Mouse (Mus musculus): ENCODE measurements at regions not wholly inside any gene's neighbourhood (a gene's known extent, or its start where the extent isn't known, plus 50 kb on each side); places are given as distances from the start of the nearest gene placed in this dataset.

GRCm38 (mm10) chr1:164571496-164572078, 113.4 kb upstream of the Atp1b1 start:
- 72% methylated on average over 5 of the region's 5 CpGs for WGBS
- H3K4me2 ChIP-seq = no peak overlapping the region
- no peak overlapping the region for H3K27ac ChIP-seq
- H3K9me3 ChIP-seq = no peaks in the 10 kb centered on the region
- H3K36me3 ChIP-seq = no peaks in the 10 kb centered on the region
- no peaks in the 10 kb centered on the region for H3K4me1 ChIP-seq
- H3K9ac ChIP-seq = no peak overlapping the region
- H3K4me3 ChIP-seq = no peak overlapping the region
- no peak for ATAC-seq (ENCODE audit: borderline replicate concordance, extremely low read depth, low FRiP score, low TSS enrichment)
- no peaks in the 10 kb centered on the region for H3K27me3 ChIP-seq

GRCm38 (mm10) chr1:164564847-164565246, 106.7 kb upstream of the Atp1b1 start:
- no peak overlapping the region for H3K4me2 ChIP-seq
- no peaks in the 10 kb centered on the region for H3K4me1 ChIP-seq
- no peaks in the 10 kb centered on the region for H3K27me3 ChIP-seq
- H3K4me3 ChIP-seq = no peak overlapping the region
- H3K36me3 ChIP-seq = no peaks in the 10 kb centered on the region
- ATAC-seq (ENCODE audit: borderline replicate concordance, extremely low read depth, low FRiP score, low TSS enrichment) = no peak
- no peak overlapping the region for H3K9ac ChIP-seq
- H3K9me3 ChIP-seq = no peaks in the 10 kb centered on the region
- 86% methylated on average over 6 of the region's 6 CpGs for WGBS
- no peak overlapping the region for H3K27ac ChIP-seq

GRCm38 (mm10) chr1:164559546-164560228, 101.5 kb upstream of the Atp1b1 start:
- Histone ChIP-seq H3K9me3 (no peaks in the 10 kb centered on the region), H3K27ac (no peak overlapping the region), H3K4me1 (no peaks in the 10 kb centered on the region), H3K27me3 (no peaks in the 10 kb centered on the region), H3K9ac (no peak overlapping the region), H3K36me3 (no peaks in the 10 kb centered on the region), H3K4me3 (no peak overlapping the region), H3K4me2 (no peak overlapping the region)
- ATAC-seq (ENCODE audit: borderline replicate concordance, extremely low read depth, low FRiP score, low TSS enrichment) = no peak
- WGBS = 84% methylated on average over 4 of the region's 4 CpGs

GRCm38 (mm10) chr1:164552658-164553057, 94.5 kb upstream of the Atp1b1 start:
- Histone ChIP-seq H3K4me3 (no peak overlapping the region), H3K9me3 (no peaks in the 10 kb centered on the region), H3K36me3 (no peaks in the 10 kb centered on the region), H3K9ac (no peak overlapping the region), H3K27me3 (no peaks in the 10 kb centered on the region), H3K4me1 (no peaks in the 10 kb centered on the region), H3K27ac (no peak overlapping the region), H3K4me2 (no peak overlapping the region)
- WGBS = 12% methylated on average over 4 of the region's 4 CpGs
- no peak for ATAC-seq (ENCODE audit: borderline replicate concordance, extremely low read depth, low FRiP score, low TSS enrichment)

- Histone ChIP-seq H3K27ac (no peak overlapping the region), H3K9ac (no peak overlapping the region), H3K4me1 (no peaks in the 10 kb centered on the region), H3K9me3 (no peaks in the 10 kb centered on the region), H3K4me2 (no peak overlapping the region), H3K27me3 (no peaks in the 10 kb centered on the region), H3K4me3 (no peak overlapping the region), H3K36me3 (no peaks in the 10 kb centered on the region)
- ATAC-seq (ENCODE audit: borderline replicate concordance, extremely low read depth, low FRiP score, low TSS enrichment) = no peak
- WGBS = 63% methylated on average over 2 of the region's 2 CpGs
Observed at GRCm38 (mm10) chr1:164551019-164551418, 92.9 kb upstream of the Atp1b1 start.

GRCm38 (mm10) chr1:164550596-164550995, 92.4 kb upstream of the Atp1b1 start:
- Histone ChIP-seq H3K9ac (no peak overlapping the region), H3K4me2 (no peak overlapping the region)
- ATAC-seq (ENCODE audit: borderline replicate concordance, extremely low read depth, low FRiP score, low TSS enrichment) = no peak

GRCm38 (mm10) chr1:164548071-164548470, 89.9 kb upstream of the Atp1b1 start:
- Histone ChIP-seq H3K9ac (no peak overlapping the region), H3K9me3 (no peaks in the 10 kb centered on the region), H3K27me3 (no peaks in the 10 kb centered on the region), H3K4me3 (no peak overlapping the region), H3K36me3 (no peaks in the 10 kb centered on the region), H3K4me1 (0 out of 2 replicates have a peak, but pooled peaks cover 4% of the 10 kb centered on the region), H3K27ac (no peak overlapping the region), H3K4me2 (no peak overlapping the region)
- ATAC-seq (ENCODE audit: borderline replicate concordance, extremely low read depth, low FRiP score, low TSS enrichment) = no peak
- 43% methylated on average over 8 of the region's 8 CpGs for WGBS

More at GRCm38 (mm10) chr1:164550596-164550995, 92.4 kb upstream of the Atp1b1 start:
- Histone ChIP-seq H3K27me3 (no peaks in the 10 kb centered on the region), H3K9me3 (no peaks in the 10 kb centered on the region), H3K27ac (no peak overlapping the region), H3K4me1 (no peaks in the 10 kb centered on the region), H3K4me3 (no peak overlapping the region), H3K36me3 (no peaks in the 10 kb centered on the region)
- 80% methylated on average over 3 of the region's 3 CpGs for WGBS

GRCm38 (mm10) chr1:164545843-164546242, 87.7 kb upstream of the Atp1b1 start:
- Histone ChIP-seq H3K9me3 (no peaks in the 10 kb centered on the region), H3K27me3 (no peaks in the 10 kb centered on the region), H3K4me1 (0 out of 2 replicates have a peak, but pooled peaks cover 4% of the 10 kb centered on the region), H3K4me2 (no peak overlapping the region), H3K4me3 (no peak overlapping the region), H3K36me3 (no peaks in the 10 kb centered on the region), H3K9ac (no peak overlapping the region), H3K27ac (no peak overlapping the region)
- ATAC-seq (ENCODE audit: borderline replicate concordance, extremely low read depth, low FRiP score, low TSS enrichment) = no peak
- WGBS = 61% methylated on average over 4 of the region's 4 CpGs

GRCm38 (mm10) chr1:164543045-164543803, 85.1 kb upstream of the Atp1b1 start:
- 0 out of 2 replicates have a peak, but pooled peaks cover 4% of the 10 kb centered on the region for H3K4me1 ChIP-seq
- H3K9me3 ChIP-seq = no peaks in the 10 kb centered on the region
- no peak overlapping the region for H3K4me2 ChIP-seq
- no peaks in the 10 kb centered on the region for H3K36me3 ChIP-seq
- no peak overlapping the region for H3K27ac ChIP-seq
- H3K27me3 ChIP-seq = no peaks in the 10 kb centered on the region
- no peak for ATAC-seq (ENCODE audit: borderline replicate concordance, extremely low read depth, low FRiP score, low TSS enrichment)
- WGBS = 51% methylated on average over 9 of the region's 9 CpGs
- H3K9ac ChIP-seq = no peak overlapping the region
- H3K4me3 ChIP-seq = no peak overlapping the region

- Histone ChIP-seq H3K27me3 (no peaks in the 10 kb centered on the region), H3K36me3 (no peaks in the 10 kb centered on the region), H3K27ac (no peak overlapping the region), H3K4me2 (no peak overlapping the region), H3K4me1 (0 out of 2 replicates have a peak, but pooled peaks cover 4% of the 10 kb centered on the region), H3K9me3 (no peaks in the 10 kb centered on the region), H3K9ac (no peak overlapping the region), H3K4me3 (no peak overlapping the region)
- 81% methylated on average over 1 of the region's 1 CpGs for WGBS
- ATAC-seq (ENCODE audit: borderline replicate concordance, extremely low read depth, low FRiP score, low TSS enrichment) = no peak
Observed at GRCm38 (mm10) chr1:164541711-164542110, 83.6 kb upstream of the Atp1b1 start.

- Histone ChIP-seq H3K27me3 (no peaks in the 10 kb centered on the region), H3K27ac (no peak overlapping the region), H3K9me3 (no peaks in the 10 kb centered on the region), H3K4me1 (0 out of 2 replicates have a peak, but pooled peaks cover 3% of the 10 kb centered on the region), H3K4me3 (no peak overlapping the region), H3K4me2 (no peak overlapping the region), H3K36me3 (no peaks in the 10 kb centered on the region), H3K9ac (no peak overlapping the region)
- WGBS = 59% methylated on average over 5 of the region's 5 CpGs
- ATAC-seq (ENCODE audit: borderline replicate concordance, extremely low read depth, low FRiP score, low TSS enrichment) = no peak
Observed at GRCm38 (mm10) chr1:164538304-164539043, 80.3 kb upstream of the Atp1b1 start.

All from lung, embryonic 15.5 days (tissue).